Mouse (Mus musculus) thymus, postnatal 14 days (tissue): ENCODE data around the gene Syne1.
A peak's percentile ranks its signal among the peaks of the same experiment; 100 is the strongest.

Experiments
- DNase-seq: peaks from one replicate; pipeline ENCODE4 v3.0.0; 2021

Gene Syne1

DNA sequence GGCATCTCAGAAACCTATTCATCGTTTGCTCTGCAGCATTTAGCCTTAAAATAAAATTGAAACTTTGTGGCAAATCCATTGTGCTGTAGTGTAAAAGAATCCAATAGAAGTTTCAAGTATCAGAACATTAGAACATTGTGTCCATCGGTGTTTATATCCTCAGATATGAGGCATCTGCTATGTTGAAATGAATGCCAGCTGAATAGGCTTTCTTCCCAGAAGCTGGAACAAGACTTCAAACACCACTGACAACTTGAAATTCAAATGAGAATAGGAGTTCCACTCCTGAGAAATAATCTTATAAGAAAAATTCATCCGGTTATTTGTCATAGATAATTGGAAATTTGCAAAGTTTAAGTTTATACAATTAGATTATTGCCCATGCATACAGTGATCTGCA, 135.6 kb downstream of the Syne1 start:
- no peak for DNase-seq

DNA sequence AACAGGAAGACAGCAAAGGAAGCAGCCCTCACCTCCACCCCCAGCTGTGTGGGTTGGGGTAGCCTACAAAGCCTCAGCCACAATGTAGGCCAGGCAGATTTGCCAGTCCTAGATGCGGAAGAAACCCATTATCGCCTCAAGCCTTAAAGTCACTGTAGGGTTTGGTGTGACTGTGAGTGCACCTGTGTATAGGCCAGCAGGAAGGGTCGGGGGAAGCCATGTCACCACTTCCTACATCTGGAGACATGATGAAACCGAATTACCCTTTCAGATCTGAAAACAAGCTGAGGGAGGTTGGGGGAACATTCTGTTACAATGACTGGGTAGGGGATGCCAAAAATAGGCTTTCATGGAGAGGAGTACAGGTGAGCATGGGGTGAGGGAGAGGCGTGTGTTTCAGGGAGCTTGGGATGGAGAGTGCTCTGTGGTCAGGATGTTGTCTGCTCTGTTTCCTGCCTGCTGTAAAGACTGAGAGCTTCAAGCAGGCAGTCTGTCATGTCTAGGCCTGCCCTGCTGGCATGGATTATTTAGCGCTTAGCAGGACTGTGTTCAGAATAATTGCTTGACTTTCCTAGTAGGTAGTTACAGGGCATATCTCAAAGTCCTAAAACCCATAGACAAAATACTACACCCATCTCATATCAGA, 167.0 kb downstream of the Syne1 start:
- DNase-seq = peak; percentile 86

DNA sequence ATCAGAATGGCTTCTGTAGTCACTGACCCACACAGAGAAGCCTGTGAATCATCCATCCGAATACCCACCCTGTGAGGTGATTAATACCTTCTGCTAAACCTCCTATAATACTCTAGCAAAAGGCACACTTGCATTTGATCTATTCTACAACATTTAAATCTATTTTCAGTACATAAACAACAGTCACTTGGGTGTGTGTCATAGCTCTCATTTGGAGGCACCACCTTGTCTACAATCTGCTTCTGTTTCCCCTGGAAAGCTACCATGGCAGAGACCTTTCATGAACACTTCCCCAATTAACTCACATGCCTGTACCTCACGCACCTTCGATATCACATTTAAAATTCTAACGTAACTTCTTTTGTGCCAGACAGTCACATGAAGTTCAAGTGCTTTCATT, 169.7 kb downstream of the Syne1 start:
- DNase-seq = no peak

DNA sequence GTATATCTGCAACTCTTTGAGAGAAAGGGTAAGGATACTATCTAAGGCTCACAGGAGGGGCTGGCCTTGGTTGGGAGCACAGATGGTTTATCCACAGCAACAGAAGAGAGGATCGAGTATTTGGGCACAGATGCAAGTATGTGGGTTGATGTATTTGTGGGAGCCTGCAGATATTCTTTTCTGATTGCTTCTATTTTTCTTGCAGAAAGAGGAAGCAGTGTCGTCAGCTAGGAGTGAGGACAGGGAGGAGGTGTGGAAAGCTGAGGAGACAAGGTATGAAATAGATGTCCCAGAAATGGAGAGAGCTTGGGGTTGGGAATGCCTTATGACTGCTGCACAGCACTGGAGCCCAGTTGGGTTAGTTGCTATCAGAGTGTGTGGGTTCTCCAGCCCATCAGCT, 172.3 kb downstream of the Syne1 start:
- DNase-seq = no peak

DNA sequence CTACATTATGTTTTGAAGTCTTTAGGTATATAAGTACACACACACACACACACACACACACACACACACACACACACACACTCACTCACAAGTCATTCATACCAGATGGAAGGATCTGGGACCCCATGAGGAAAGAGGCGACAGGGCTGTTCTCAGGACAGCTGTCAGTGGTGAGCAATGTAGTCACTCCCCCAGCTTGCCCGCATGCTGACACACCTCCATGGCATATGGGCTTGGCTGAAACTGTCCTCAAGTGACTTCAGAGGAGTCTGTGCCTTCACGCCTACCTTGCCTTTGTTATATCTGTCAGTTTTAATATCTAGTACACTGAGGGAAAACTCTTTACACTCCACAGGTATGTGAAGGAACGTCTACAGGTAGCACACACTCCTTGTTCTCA, 181.7 kb downstream of the Syne1 start:
- DNase-seq = no peak

DNA sequence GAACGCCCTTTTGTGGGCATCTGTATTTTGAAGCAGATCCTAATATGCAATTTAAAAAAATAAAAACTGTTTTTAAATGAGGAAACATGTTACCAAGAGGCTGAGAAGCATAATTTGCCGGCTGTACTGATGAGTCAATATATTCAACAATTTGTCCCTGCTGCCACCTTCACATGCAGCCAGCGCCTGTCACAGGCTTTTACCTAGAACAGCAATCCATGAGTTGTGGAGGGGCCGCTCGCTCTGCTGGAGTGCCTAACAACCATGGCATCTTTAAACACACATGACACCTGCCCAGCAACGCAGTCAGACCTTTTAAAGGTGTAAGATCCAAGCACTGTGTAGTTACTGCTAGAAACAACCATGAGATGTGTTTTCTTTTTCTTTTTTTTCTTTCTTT, 183.0 kb downstream of the Syne1 start:
- DNase-seq = no peak

DNA sequence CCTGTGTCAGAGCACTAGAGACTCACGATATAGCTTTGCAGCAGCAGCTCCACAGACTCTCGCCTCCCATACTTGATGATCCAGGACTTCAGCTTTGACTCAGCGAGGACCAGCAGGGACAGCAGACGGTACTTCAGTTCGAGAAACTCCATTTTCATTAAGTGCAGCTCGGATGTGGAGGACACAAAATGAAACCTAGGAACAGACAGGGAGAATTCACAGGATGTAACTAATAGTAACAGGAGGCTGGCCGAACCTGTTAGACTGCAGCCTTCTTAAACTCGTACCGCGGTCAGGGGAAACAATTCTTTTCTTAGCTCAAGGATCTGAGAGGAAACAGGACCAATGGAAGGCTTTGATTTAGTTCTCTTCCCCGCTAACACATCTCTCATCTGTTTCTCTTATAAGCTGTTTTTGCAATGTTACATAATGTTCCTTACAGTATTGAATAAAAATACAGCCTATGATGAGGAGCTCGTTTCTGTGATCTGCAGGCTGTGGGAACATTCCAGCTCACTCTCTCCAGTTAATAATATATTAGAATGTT, 183.7 kb downstream of the Syne1 start:
- DNase-seq = no peak

DNA sequence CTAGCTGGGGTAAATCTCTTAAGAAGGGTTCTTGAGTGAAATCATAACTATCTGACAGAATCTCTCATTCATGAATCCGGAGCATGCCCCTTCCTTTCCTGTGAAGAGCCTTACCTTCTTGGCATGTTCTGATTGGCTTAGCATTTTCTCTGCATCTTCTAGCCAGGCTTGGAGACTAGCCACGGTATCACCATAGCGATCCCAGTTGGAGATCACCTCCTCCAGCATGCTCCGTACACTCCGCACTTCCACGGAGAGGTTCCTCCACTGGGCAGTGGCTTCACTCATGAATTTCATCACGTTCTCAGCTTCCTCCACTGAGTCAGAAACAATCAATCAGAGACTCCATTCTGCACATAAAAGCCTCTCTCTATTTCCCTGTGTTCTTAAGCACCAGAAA, 190.7 kb downstream of the Syne1 start:
- no peak for DNase-seq

DNA sequence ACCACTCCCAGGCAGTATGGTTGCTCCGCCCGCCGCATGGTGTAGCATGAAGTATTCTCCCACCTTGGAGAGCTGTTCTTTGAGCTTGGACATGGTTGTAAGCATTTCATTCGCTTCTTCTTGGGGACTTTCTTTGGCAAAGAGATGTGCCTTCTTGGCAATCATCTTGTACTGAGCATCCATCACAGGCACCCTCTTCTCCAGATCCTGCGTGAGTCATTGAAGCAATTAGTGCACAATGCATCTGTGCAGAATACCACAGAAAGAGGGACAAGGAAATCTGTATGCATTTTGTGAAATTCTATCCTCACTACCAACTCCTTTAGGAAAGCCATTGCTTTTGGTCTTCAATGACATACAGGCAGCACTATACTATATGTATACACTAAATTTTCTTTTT, 194.7 kb downstream of the Syne1 start:
- no peak for DNase-seq

DNA sequence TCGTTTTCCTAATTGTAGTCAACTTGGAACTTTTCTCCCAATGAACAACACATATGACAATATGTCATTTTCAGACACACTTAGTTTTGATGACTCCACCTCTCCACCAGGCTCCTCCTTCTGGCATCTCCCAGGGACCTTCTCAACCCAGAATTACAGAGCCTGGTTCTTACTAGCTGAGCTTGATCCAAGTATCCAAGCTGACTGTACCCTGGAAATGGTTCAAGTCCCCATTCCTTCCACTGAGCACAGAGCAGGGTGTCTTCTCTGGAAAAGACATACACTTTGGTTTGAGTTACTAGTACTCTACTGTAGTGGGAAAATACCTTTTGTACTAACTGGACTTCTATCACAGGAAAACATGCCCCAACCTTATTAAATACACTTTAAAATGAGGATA, 197.9 kb downstream of the Syne1 start:
- no peak for DNase-seq

DNA sequence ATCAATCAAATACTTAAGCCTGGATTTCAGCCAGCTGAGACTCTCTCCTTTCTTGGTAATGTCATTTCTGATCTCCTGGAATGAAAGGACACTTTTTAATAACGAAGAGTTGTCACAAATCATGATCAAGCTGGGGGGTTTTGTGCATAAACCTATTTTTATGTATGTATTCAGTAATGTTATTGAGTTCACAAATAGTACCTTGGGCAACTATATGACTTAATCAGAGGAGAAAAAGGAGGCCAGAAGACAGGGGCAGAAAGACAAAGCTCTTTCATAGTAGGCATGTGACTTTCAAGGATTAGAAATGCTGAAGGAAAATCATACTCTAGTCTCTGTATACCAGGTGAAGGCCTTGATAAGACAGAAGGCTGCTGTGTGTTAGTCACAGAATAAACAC, 204.4 kb downstream of the Syne1 start:
- DNase-seq = no peak

DNA sequence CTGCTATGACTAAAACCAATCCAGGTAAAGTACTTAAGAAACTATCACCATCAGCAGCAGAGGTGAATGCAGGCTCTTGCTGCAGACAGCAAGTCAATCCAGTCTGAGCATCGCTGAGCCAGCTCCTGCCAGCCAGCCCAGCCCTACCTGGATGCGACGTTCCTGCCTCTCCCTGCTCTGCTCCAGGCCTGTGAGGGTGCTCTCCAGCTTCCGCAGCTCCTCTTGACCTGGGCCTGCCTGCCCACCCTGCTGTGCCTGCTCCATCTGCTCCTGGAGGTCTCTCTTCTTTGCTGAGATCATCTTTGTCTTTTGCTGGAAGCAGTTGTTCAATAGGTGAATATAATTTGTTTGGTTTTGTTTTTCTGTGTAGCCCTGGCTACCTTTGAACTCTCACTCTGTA, 208.1 kb downstream of the Syne1 start:
- no peak for DNase-seq

DNA sequence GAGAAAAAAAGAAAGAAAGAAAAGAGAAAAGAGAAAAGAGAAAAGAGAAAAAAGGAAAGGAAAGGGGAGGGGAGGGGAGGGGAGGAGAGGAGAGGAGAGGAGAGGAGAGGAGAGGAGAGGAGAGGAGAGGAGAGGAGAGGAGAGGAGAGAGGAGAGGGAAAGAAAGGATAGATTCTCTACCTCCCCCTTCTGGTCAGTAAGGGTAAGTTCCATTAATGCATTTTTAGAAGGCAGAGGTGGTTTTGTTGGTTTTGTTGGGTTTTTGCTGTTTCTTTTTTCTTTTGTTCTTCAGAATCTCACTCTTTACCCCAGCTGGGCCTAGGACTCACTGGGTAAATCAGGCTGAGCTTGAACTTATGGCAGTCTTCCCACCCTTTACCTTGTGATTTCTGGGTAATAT, 214.9 kb downstream of the Syne1 start:
- DNase-seq = no peak

DNA sequence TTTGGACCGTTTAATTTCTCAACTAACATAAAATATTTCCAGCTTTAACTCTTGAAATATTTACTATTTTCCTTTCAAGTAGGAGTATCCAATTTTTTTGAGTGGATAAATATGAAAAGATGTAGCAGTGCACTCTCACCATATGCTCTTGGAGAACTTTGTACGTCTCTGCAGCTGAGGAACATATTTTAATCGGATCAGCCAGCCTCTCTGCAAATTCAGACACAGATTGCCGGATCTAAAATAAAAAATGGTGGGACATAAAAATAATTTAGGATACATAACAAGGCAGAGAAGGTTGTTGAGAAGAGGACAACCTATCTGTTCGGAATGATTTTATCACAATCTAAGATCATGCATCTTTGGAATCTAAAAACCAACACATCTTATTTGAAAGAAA, 218.5 kb downstream of the Syne1 start:
- no peak for DNase-seq

DNA sequence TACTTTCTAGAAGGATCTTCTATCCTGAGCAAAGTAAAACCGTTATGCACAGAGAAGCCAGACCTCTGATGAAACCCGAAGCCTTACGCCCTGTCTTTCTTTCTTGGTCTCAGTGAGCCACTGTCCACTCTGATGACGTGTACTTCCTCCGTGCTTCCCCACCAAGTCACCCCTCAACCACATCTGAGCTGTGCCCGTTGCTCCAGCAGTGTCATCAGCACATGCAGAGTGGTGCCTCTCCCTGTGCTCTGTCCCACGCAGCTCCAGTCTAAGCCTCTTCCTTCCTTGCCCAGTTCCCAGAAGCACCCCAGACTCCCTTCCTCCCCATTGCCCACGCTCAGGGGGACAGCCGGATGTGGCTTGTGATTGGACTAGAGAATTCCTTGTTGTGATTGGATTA, 224.6 kb downstream of the Syne1 start:
- no peak for DNase-seq

DNA sequence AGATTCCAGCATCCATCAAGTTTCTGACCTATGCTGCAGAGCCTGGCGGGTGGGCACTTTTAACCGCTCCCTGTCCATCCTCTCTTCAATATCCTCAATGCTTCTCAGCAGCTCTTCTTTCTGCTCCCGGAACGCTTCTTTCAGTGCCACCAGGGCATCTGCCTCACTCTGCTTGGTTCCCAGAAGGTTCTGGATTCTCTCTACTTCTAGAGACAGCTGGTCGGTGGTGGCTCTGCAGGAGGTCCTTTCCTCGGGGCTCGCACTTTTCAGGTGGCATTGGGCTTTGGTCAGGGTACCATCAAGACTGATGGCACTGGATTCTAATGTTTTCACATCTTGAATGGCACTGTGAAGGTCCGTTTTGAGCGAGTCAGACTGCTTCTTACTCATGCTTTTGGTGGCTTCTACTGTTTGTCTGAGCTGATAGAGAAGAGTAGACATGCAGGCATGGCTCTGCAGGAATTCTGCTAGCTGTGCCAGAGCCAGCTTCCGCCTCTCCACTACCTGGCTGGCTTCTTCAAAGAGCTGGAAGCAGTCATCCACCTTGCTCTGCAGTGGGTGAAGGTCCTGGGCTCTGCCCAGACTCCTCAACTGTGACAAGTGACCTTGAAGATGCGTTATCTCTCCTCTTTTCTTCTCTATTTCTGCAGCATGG, 227.4 kb downstream of the Syne1 start:
- no peak for DNase-seq

DNA sequence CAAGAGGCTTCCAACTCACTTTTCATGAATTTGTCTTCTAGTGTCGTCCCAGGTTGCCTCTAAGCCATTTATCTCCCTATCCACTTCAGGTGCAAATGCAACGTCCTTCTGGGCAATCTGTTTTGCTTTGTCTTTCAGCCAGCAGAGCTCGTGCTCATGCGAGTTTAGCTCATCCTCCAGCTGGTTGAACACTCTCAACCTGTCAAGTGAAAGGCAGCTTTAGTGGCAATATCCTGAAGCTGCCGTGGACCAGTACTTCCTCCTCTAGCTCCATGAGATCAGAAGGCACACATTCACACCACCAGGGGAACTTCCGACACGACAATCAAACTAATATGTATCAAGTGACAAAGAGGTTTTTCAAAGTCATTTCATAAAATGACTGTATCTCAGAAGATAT, 228.7 kb downstream of the Syne1 start:
- DNase-seq = peak; percentile 26

DNA sequence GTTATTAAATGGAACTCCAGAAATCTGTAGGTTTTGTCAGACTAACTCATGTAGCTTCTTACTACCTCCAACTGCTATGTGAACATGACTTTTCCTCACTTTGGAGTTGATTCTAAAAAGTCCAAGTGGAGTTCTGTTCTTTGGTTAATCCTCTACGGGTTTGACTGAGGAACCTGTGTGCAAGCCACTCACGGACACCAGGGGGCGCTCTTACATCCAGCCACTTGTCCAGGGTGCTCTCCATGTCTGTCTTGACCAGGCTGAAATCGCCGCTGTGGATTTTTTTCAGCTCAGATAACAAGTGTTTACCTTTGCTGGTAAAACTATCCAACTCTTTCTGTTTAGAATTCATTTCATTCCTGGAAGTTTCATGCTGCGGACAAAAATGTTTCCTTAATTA, 233.7 kb downstream of the Syne1 start:
- peak; percentile 70 for DNase-seq

DNA sequence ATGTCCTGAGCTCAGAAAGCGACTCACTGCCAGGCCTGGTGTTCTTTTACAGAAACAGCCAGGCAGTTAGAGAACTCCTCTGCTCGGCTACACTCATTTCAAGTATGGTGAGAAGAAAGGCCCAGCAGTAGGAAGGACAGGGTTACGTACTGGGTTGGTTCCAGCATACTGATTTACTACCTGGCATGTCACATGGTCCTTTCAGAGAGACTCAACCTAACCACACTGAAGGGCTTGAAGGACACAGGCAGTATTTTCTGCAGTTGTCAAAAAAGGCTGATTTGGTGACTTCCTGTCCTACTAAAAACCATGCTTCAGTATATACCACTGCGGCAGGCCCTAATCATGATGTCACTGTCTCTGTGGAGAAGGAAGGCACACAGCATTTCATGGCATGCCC, 238.8 kb downstream of the Syne1 start:
- no peak for DNase-seq

DNA sequence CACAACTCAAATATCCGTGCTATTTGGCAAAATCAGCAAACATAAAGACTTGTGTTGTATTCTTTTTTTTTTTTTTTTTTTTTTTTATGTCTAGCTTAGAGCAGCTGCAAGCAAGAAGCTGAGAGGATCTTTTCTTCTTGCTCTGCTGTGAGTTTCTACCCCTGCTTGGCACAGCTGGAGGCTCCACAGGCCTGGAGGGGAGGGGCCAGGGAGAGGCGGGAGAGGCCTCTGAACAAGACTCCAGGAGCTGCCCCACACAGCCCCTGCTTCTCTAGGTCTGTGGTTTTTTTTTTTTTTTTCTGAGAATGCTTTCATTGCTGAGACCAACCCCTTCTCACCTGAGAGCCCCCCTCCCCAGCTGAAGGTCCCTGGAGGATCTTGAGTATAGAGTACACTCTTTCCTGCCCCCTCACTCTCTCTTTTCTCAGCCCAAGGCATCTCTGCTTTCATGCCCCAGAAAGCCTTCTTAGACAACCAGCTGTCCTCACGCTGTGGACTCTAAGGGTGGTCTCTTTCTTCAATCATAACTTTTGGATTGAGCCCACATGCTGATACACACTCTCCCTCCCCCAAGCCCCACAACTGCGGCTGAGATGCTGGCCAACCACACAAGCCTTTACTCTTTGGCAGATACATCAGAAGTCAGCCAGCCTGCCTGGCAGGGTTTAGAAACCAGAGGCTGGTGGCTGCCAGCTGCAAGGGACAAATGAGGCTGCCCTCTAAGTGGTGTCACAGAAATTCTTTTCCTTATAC, 241.1 kb downstream of the Syne1 start:
- peak; percentile 68 for DNase-seq

DNA sequence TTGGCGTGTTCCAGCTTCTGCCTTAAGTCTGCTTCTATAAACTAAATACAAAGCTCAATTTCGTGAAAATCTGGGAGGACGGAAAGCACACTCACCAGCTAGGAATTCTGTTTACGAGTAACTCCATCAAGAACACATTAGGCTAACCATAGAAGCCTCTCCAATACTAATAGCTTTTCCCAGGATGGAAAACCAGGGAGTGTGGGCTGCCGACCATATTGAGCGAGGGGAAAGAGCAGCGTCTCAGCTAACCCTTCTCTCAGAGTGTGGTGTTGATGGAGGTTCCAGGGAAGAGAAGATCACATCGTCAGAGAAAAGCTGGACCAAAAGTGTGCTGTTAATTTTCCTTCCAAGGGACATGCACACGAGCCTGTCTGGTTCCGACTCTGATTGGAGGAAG, 241.9 kb downstream of the Syne1 start:
- no peak for DNase-seq

DNA sequence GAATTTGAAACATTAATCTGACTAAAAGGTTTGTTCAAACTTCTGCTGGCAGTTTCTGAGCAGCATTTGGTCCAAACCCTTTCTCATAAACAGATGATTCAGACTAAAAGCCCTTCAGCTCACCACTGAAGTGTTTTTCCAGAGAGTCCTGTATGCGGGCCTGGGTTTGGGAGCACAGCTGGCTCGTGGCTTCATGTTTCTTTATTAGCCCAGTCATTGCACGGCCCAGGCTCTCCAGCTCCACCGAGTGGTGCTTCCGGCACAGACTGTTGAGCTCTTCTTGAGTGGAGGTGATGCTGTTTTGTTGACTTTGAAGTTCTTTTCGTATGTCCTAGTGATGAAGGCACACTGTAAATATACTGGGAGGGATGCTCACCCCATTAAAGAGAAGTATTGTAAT, 245.7 kb downstream of the Syne1 start:
- DNase-seq = no peak

DNA sequence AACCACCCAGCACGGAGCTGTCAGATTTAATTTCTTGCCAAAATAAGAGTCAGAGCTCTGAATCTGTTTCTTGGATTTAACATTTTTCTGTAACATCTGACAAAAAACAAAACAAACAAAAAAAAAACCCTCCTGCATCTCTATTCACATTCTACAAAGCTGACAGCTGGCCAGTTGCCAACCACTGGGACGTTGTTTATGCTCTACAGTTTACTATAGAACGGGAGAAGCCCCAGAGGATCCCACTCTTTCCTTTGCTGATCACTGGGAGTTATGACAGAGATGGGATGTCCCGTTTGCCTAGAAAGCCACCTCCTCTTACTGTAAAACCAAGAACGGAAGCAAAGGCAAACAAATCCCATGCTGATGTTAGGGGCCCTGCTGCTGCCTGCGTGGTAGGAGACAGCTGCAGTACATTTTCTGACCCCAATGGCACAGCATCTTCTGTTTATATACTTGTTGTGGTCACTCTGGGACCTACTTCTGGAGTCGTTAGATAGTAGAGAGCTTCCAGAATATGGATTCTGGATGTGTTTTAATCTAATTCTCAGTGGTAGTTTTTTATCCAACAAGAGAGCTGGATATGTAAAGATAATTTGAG, 255.9 kb downstream of the Syne1 start:
- no peak for DNase-seq

DNA sequence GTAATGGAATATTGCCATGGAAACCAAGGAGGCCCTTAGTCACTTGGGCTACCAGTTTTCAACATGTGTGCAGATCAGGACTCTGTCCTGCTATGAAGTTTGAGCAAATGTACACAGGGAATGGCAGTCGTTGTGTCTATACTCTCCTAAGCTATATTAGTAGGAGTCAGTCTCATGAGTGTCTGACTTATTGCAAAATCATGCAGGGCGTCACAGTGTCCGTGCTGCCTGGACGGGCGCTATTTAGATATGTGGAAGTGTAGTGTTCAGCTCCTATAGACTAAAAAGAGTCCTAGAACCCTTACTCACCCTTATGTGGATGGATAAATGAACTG, 261.7 kb downstream of the Syne1 start:
- no peak for DNase-seq
